Mouse (Mus musculus): ENCODE results near the gene Reep6.
"Not testable (repeated sequence)": the region's sequence is repeated elsewhere in the genome, so short reads cannot be mapped to it uniquely, and the experiment has no call there.

- TF ChIP-seq POLR2A (IDR thresholded peaks at IDR 0.05; ENCODE audit: low read depth, low read length); CTCF (conservative IDR thresholded peaks at IDR 0.05; ENCODE audit: insufficient read depth, insufficient read length, low read depth, low read length): not testable (repeated sequence)
Observed at GRCm38 (mm10) chr10:80345929-80346328, 16.2 kb downstream of the Reep6 start.
